Mouse (Mus musculus) cerebellum, postnatal 4 days (tissue): Measurements from ENCODE around the gene Gpr84.
A peak's percentile ranks its signal among the peaks of the same experiment; 100 is the strongest.

ENCODE experiments used
- DNase-seq, 2 experiments: peaks; one replicate each; pipeline ENCODE4 v3.0.0; 2022; ENCODE audit warnings: low spot score in 2 of 2, mixed read lengths in 1 of 2

The Gpr84 gene

DNA sequence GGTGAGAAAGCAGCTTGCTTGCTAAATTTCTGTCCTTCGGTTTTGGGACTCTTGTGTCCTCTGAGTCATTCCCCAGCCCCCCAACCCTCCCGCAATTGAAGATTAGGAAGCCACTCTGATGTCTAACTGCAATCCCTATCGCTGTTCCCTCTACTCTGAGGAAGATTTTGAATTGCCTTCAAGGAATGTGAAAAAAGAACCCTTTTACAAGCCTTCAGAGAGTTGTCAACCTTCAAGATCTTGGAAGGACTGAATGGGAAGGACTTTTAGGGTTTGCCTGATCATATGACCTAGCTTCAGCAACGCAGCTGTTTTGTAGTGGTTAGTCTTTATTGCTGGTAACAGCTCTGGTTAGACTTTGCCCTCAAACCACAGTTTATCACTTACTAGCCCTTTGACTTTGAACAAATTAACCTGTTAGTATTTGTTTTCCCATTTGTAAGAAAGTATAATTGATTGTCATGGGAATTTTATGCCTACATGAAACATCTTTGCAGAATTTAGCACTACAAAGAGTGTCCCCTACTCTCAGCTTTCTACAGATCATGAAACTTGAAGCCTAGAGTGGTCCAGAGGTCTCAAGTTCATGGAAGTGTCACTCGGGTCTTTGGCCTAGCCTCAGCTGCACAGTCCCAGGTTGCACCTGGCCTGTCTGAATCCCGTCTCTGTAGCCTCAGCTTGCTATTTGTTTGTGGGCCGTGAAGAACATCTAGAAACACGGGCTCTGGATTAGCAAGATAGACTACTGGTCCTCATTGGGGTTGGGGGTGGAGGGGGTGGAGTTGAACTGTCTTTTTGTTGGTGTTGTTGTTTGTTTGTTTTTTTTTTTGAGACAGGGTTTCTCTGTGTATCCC, 4.4 kb downstream of the Gpr84 start:
- DNase-seq = no peak

DNA sequence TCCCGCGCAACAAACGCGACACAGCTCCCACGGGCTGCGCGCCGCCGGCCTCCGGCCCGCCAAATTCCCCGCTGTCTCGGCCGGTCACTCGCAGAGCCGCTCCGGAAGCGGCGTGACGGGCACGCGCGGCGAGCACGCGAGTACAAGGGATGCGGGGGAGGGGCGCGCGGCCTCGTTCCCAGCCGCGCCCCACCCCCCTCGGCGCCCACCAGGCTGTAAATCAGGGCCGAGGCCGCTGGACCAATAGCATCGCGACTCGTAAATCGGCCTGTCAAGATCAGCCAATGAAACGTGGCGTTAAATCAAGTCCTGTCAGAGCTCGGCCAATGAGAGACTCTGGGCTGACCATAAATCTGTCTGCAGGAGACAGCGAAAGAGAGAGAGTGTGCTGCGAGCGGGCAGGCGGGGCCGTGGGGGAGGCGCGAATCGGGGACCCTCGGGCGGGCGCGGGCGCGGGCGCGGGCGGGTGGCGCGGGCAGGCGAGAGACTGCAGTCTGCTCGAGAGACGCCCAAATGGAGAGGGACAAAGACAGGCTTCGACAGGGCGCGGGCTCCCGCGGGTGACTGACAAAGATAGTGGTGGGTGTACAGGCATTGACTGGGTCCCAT, 5.2 kb downstream of the Gpr84 start:
- DNase-seq = peak; percentile 98 to 99

DNA sequence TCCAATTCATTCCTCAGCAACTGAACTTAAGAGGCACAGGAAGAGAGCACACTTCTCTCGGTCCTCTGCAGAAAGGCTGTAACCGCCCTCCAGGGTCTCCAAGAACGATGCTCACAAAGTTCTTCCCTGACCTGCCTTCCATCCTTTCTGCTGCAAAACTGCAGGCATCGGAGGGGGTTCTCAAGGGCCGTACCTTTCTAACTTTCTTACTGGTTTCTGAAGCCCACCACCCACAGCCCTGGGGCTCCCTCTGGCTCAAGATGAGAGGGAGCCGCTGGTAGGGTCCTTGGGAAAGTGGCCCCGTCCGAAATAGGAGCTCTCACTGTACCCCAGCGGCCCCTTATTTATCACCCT, 5.8 kb downstream of the Gpr84 start:
- peak in 1 of 2 experiments; percentile 20 for DNase-seq

DNA sequence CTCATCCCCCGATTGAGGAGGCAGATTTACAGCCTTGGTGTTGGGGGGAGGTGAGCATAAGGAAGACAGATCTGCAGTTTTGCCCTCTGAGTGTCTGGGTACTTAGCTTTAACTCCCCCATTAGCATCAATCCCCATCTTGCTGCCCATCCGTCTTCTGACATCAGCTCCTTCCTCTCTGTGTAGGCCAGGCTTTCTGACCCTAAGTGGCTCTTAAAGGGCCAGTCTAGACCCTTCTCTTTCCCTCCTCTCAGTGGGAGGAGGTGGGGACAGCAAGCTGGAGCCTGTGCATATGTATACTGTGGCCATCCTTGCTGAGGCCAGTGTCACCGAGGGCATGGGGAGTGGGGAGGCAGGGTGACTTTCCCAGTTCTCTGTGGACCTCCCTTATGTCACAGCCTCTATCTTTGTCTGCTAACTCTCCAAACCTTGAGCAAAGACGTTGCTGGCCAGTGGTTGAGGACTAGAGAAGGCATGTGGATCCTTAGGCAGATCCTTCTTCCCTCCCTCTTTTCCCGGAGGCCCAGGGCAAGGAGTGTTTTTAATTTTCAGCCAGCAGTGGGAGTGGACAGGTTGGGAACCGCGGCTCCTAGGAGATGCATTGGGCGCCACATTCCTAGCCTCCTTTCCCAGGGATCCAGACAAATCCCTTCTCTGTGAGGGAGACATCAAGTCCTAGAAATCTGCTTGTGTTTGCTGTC, 6.3 kb downstream of the Gpr84 start:
- DNase-seq = no peak

DNA sequence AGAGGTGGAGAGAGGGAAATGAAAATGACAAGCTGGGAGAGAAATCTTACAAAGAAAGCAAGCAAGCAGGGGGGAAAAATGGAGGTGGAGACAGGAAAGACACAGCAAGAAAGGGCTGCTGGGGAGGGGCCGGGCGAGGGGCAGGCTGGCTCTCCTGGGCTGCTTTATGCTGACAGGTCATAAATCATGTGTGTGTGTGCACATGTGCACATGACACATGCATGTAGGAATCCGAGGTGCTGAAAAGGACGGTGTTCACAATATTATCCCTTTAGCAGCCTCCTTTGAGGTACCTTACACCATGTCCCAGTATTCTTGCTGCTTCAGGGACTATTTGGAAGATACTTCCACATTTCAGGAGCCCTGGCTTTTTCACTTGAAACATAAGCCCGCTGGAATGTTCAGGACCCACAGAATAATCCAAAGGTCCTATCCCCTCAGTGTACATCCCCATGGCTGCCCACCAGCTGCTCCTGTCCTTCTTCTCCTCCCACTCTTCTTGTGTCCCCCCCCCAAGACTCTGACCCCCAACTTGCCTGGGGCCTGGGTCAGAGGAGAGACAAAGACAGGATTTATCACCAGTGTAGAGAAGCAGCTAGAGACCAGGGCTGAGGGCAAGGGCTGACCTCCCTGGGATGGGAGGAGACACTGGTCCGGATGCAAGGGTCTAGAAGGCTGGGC, 7.9 kb downstream of the Gpr84 start:
- no peak for DNase-seq

DNA sequence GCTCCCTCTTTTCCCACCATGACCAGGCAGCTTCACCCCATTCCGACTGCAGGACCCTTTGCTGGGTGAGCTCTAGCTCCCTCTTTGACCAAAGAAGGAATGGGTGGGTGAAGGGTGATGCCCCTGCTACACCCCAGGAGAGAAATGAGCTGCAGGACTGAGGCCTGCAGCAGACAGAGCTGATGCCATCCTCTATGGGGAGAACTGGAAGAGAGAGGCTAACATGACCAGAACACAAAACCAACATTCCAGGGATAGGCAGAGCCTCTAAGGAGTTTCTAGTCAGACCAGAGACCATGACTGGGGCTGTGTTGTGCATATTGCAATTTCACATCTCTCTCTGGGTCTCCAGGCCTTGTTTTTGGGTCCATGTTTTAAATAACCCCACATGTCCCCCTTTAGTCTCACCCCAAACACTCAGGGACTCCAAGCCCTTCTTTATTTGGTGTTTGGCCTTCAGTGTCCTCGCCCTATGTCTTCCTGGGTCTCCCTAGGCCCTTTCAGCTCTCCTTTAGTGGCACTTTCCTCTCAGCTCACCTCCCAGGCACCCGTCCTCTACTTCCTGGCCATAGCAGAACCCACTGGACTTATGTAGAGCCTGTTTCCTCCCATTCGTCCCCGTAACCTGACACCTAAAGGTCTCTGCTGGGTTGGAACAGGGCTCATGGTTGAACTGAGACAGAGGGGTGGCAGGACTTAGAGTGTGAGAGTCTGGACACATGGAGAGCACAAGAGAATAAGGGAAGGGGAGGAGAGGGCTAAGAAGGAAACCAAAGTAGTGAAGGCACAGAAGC, 8.7 kb downstream of the Gpr84 start:
- no peak for DNase-seq

DNA sequence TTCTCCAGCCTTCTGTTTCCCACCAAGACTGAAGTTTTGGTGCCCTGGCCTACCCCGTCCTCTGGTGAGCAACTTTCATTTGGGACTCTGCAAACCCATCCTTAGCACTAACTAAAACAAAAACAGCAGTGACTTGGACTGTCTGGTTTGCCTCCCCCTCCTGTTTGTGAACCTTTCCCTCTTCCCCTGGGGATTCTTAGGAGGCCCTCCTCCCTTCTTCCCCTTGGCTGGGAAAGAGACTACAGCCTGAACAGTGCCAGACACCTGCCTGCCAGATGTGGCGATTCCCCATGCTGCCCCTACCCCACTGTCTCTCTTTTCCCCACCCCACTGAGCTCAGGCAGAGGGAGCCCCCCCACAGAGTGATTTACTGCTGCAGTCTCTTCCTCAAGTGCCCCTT, 9.4 kb downstream of the Gpr84 start:
- no peak for DNase-seq

DNA sequence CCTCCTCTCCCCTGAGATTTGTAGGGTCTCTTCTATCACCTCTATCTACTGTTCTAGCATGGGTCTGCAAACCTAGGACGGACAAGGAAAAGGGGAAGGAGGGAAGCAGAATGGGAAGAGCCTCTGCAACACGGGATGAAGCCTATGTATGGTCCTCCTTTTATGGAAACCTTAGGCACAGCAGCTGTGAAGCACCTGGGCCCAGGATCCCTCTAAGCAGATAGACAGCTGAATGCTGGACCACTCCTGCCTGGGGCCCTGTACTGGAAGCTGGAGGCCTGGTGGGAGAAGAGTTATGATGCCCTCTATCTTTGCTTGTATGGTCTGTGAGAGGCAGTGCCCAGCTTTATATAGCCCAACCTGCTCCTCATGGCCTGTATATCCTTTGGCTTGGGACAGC, 9.9 kb downstream of the Gpr84 start:
- DNase-seq = no peak

DNA sequence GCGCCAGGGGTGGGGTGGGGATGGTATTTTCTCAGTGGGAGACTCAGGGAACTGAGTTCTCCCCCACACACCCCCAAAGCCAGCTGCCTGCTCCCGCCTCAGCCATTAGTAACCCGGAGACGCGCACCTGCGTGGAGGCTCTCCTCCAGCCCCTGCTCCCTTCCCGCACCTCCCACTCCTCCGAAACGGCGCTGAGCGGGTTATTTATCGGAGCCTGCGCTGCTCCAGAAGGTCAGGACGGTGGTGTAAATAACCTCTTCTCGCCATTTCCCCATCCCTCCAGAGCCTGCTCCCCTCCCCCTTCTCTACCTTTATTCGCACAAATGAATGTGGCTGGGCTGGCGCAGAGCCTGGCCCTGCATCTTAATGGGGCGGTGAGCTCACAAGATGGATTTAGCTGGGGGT, 10.3 kb downstream of the Gpr84 start:
- peak in 1 of 2 experiments; percentile 60 for DNase-seq

DNA sequence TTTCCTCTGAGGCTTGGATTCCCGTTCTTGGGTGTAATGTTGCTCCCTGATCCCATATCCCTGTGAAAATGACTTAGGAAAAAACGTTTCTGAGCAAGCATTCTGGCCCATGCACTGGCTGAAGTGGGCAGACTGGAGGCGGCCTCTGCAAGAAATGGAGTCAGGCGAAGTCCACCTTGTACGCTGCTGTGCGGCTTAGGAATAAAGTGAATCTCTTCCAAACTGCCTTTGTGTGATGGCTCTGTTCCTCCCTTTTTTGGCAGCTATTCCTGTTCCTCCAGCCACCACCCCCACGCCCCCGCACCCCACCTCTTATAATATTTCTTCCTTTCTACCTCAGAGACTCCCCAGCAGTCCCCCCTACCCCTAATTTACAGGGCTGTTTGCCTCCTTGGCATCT, 10.8 kb downstream of the Gpr84 start:
- DNase-seq = no peak

DNA sequence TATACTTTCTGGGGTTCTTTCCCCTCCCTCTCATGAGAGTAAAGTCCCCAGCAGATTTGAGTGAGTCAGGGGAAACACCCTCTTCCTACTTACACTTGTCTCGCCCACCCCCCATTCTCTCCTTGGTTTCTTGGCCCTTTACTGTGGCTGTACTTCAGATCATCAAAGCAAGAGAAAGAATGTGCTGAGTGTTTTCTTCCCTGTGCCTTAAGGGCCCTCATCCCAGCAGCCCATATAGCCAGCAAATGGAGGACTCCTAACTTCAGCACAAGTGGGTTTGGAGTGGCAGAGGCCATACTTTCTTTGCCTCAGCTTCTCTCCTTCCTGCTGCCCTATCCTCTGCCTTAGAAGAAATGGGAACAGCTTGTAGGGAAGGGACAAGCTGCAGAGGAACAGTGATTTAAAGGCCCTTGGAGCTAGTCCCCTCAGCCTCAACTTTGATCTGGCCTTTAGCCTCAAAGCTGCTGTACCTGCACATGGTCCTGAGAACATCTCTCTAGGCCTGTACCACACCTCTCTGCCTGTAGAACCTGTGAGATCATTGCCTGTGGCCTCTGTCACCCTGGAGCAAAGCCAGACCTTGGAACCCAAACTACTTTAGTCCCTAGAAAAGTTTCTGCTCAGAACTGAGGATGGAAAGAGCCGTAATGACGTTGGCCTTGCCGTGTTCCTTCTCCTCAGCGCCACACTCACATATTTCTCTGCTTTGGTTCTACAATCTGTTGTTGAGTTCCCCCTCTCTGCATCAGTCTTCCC, 11.4 kb downstream of the Gpr84 start:
- DNase-seq = no peak

DNA sequence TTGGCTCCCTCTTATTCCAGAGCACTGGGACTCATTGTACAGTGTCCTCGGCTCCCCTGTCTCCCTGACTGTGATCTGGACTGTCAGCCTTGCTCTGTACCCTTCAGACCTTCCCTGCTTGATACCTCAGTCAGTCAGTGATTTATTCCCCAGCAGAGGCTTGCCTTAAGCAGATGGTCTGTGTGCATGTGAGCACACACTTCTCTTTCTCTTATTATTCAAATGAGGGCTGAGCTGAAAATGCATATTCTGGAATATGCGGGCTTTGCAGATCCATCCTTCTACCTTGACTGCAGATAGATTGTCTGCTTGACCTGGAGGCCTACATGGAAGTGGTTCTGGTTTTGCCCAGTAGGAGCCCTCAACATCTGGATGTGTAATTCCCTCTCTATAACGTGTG, 12.4 kb downstream of the Gpr84 start:
- no peak for DNase-seq

DNA sequence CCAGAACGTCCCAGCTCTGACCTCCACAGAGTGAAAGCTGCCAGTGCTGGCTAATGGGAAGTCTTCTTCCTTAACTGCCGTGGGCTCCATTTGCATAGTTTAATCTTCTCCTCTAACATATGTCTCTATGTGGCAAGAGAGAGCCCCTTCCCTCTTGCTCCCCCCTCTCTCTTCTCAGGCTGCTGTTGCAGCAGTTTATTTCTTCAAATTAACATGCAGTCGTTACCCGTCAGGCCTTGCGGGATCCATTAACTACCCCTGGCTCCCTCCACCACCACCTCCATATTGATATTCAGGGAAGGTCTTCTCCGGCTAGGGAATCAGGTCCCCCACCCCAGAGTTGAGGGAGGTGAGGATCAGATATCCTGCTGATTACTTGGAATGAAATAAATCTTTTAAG, 13.1 kb downstream of the Gpr84 start:
- no peak for DNase-seq

DNA sequence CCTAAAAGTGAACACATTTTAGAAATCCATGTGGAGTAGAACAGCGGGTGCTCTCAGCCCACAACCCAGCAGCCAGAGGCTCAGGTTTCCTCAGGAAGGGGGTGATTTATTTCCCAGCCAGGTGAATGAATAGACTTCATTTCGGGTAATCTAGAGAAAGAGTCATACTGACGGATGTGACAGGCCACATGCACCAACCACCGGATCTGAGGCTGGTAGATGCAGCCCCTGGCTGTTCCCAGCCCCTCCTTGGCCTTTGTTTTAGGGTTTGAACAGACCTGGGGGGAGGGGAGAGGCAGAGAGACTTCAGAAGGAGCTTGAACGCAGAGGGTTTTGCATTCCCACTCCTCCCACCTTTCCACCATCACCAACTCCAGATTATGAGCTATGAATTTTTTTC, 14.6 kb downstream of the Gpr84 start:
- DNase-seq = no peak

DNA sequence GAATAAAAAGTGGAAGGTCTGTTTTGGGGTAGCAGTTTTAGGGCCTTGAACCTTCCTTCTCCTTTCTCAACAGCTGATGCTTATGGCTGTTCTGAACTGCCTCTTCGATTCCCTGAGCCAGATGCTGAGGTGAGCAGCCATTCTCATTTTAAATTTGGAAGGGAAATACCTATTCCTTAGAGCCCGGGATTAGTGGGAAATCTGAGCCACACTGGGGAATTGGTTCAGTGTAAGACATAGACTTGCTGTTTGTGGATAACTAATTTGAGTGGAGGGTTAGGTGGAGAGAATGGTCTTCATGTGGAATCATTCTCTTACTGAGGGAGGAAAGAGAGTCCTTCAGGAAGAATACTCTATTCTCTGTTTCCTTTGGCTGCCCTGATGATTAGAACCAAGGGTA, 15.8 kb downstream of the Gpr84 start:
- DNase-seq = no peak

DNA sequence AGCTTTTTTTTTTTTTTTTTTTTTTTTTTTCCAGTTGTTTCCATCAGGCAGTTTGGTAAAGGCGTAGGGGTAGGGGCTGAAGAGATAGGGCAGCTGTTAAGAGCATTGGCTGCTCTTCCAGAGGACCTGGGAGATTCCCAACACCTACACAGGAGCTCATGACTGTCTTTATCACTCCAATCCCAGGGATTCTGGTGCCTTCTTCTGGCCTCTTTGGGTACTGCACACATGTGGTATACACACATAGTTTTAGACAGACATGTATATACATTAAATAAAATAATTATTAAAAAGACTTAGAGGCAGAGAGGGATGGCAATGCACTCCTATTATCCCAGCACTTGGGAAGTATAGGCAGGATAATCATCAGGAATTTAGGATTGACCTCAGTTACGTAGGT, 17.0 kb downstream of the Gpr84 start:
- DNase-seq = no peak

DNA sequence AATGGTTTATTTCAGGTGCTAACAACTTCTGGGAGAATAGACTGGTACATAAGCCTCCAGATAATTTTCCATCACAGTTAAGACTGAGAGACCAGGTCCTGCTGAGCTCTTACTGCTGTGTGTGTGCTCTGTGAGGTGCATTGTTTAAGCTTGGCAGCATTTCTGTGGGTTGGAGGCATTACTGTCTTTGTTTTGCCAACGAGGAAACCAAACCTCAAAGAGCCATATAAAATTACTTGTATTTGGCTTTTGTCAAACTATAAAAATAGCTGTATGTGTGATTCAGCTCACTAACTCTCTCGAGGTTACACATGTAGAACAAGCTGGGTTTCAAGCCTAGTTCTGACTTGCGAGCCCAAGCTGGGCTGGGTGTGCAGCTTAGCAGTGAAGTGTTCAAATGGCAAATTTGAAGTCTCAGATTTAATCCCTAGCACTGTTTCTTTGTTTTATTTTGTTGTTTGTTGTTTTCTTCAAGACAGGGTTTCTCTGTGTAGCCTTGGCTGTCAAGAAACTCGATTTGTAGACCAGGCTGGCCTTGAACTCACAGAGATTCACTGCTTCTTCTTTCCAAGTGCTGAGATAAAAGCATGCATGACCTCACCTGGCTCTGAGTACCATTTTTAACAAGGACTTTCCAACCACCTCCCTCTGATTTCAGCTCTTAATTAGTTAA, 17.6 kb downstream of the Gpr84 start:
- no peak for DNase-seq

DNA sequence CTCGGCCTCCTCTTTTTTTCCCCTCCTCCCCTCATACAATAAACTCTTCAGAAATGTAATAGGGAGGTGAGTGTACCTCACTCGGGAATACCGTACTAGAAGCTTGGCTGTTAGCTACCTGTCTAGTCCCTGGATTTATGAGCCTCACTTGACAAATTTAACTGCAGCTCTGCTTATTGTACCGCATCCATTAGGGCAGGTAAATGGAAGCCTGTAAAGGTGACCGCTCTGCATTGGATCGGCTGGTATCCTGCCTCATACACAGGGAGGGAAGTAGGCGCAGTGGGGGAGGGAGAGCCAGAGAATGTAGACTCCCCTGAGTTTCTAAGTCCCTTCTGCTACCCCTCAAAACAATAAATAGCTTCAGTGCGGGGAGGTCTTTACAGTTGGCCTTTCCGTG, 19.6 kb downstream of the Gpr84 start:
- DNase-seq = no peak

DNA sequence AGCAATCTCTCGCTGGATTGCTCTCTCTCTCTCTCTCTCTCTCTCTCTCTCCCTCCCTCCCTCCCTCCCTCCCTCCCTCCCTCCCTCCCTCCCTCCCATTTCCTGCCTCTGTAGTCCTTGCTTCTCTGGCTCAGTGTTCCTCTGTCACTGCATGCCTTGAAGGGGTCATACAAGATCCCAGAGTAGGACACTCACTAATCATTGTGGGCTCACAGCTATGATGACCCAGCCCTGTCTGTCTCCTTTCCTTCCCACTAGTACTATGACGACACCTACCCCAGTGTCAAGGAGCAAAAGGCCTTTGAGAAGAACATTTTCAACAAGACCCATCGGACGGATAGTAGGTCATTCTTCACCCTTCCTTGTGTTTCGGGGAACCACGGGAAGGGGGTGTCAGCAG, 20.0 kb downstream of the Gpr84 start:
- no peak for DNase-seq

DNA sequence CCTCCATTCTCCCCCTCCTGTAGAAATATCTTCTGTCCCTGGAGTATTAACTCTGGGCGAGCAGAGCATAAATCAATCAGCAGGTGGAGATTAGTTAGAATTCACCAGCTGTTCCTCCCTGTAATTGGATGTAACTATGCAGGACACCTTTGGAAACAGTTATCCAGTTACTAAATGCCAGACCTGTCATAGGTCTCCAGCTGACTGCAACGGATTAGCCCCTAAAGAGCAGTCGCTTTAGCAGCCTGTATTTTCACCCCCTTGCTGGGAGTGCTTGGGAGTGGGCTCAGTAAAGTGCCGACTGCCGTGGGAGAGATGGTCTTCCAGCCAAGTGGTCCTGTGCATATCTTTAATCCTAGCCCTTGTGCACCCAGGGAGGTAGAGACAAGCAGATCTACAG, 20.8 kb downstream of the Gpr84 start:
- DNase-seq = no peak
